Mouse (Mus musculus) T-helper 2 cell (primary cell): ENCODE results near the gene Klk6.

ENCODE experiments used
- in situ Hi-C: fragments of 300-600 bp; cut with MboI, MseI; formaldehyde crosslinking; loops from one replicate; pipeline ENCODE4 v1.15.1; 2025; ENCODE audit warnings: high pct_unique_total_duplicates

The Klk6 gene

DNA sequence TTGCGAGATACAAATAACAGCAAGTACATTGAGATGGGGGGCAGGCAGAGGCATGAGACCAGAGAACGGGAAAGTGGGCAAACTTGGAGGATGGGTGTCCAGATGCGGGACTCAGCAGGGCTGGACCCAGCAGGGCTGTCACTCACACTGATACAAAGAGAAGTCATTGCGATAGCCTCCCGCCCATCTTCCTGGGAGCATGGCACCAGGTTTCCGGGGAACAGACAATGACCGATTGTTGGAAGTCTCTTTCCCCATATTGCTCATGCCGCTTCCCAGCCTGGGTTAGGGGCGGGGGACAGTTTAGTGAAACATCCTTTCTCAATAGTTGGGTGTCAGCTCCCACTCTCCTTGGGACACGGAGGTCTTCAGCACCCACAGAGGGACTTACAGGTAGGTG lies at the start of gene Klk6:
TSS of gene Klk6 (plus strand) at position 301 of the 400 bp plus-strand sequence.
- in situ Hi-C loops, result loop anchor here (10.0 kb wide), 1 partner anchor 361 kb away; the partner anchor contains the start of gene Klk1b24

DNA sequence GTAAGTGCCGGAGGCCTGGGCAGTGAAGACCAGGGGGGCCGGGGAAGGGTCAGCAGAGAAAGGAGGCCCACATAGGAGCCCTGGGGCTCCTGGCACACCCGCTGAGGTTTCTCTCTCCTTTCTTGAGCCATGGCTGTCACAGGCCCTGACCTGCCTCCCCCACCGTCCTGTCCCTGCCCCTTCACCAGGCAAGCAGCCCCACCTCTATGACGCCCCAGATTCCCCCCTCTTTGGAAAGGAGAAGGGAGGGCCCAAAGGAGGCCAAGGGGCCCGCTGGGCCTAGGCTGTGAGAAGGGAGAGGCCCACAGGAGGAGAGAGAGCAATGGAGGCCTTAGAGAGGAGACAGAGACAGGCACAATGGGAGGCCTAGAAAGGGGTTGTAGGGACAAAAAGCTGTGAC lies 49.5 kb upstream of the Klk6 start:
- in situ Hi-C loops, result loop anchor here (5.0 to 25.0 kb wide), 3 partner anchors 37 to 687 kb away; partner anchors contain the start of genes Aspdh, Josd2, Klk14 and Klk7

- in situ Hi-C loops, result loop anchor here (5.0 to 25.0 kb wide), 3 partner anchors 37 to 687 kb away; partner anchors contain the start of genes Aspdh, Josd2, Klk14 and Klk7
These were observed 48.8 kb upstream of the Klk6 start for GRCm38 (mm10) chr7:43775311-43776057.

DNA sequence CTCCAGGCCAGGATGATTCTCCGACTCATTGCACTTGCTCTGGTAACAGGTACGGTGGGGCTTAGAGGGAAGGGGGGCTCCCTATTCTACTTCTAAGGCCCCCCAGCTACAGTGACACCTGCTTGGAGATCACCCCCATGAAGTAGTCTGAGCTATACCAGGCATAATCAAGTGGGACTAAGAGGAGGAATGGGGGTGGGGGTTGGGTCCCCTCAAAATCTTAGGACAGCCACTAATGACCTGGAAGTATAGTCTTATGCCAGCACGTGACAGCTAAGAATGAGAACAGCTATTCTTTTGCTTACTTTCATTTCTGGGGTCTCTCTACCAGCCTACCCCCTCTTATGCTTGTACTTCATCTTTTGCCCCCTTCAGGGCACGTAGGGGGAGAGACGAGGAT lies 47.8 kb upstream of the Klk6 start:
- in situ Hi-C loops, result loop anchor here (5.0 to 25.0 kb wide), 3 partner anchors 36 to 686 kb away; partner anchors contain the start of genes Aspdh, Josd2, Klk14 and Klk7

GRCm38 (mm10) chr7:43777423-43777822 lies 46.9 kb upstream of the Klk6 start:
- in situ Hi-C loops, result loop anchor here (5.0 to 25.0 kb wide), 3 partner anchors 35 to 685 kb away; partner anchors contain the start of genes Aspdh, Josd2, Klk14 and Klk7

- in situ Hi-C loops, result loop anchor here (5.0 to 25.0 kb wide), 3 partner anchors 34 to 684 kb away; partner anchors contain the start of genes Aspdh, Josd2, Klk14 and Klk7
These were observed 45.9 kb upstream of the Klk6 start for GRCm38 (mm10) chr7:43778176-43778970.

GRCm38 (mm10) chr7:43780241-43780640 lies 44.1 kb upstream of the Klk6 start:
- in situ Hi-C loops, result loop anchor here (25.0 kb wide), 1 partner anchor 682 kb away; the partner anchor contains the start of genes Aspdh and Josd2

GRCm38 (mm10) chr7:43780746-43781145 lies 43.6 kb upstream of the Klk6 start, which contains the start of gene Klk10:
Klk10 (plus strand) TSS chr7:43781035.
- in situ Hi-C loops, result loop anchor here (25.0 kb wide), 1 partner anchor 682 kb away; the partner anchor contains the start of genes Aspdh and Josd2

GRCm38 (mm10) chr7:43781541-43781940 lies 42.8 kb upstream of the Klk6 start:
- in situ Hi-C loops, result loop anchor here (25.0 kb wide), 1 partner anchor 681 kb away; the partner anchor contains the start of genes Aspdh and Josd2

GRCm38 (mm10) chr7:43782275-43783265 lies 41.7 kb upstream of the Klk6 start:
- in situ Hi-C loops, result loop anchor here (25.0 kb wide), 1 partner anchor 680 kb away; the partner anchor contains the start of genes Aspdh and Josd2

DNA sequence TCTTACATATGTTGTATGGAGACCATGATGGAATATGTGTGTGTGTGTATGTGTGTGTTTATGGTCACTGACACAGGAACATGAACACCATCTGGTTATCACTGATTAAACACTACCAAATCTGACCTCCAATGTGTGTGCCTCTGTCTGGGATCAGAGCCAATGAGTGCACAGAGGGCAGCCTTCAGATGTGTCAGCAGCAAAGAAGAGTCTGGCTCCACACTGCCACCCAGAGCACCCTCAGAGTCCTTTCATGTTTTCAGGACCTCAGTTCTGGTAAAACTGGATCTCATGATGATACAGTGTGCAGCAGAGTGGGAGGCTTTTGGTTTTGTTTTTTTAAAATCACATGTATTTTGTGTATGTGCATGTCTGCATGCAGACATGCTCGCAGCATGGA lies 39.0 kb upstream of the Klk6 start:
- in situ Hi-C loops, result loop anchor here (25.0 kb wide), 1 partner anchor 677 kb away; the partner anchor contains the start of genes Aspdh and Josd2

- in situ Hi-C loops, result loop anchor here (25.0 kb wide), 1 partner anchor 674 kb away; the partner anchor contains the start of genes Aspdh and Josd2
These were observed 36.2 kb upstream of the Klk6 start for GRCm38 (mm10) chr7:43788096-43788495.

DNA sequence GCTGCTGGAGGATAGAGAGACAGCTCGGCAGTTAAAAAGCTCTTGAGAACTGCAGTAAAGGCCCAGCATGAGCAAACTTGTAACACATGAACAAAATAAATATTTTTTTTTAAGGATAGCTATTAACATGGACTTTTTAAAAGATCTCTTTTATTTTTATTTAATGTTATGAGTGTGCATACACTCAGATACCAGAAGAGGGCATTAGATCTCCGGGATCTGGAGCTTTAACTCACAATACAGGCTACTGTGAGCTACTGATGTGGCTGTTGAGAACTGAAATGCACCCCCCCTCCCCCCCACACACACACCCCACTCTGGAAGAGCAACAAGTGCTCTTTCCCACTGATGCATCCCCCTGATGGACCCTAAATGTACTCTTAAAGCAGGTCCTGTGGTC lies 35.0 kb upstream of the Klk6 start:
- in situ Hi-C loops, result loop anchor here (25.0 kb wide), 1 partner anchor 673 kb away; the partner anchor contains the start of genes Aspdh and Josd2

- in situ Hi-C loops, result loop anchor here (25.0 kb wide), 1 partner anchor 671 kb away; the partner anchor contains the start of genes Aspdh and Josd2
These were observed 32.7 kb upstream of the Klk6 start, which contains the start of gene Klk9 for GRCm38 (mm10) chr7:43791591-43791990. Klk9 (plus strand) TSS chr7:43791891.

DNA sequence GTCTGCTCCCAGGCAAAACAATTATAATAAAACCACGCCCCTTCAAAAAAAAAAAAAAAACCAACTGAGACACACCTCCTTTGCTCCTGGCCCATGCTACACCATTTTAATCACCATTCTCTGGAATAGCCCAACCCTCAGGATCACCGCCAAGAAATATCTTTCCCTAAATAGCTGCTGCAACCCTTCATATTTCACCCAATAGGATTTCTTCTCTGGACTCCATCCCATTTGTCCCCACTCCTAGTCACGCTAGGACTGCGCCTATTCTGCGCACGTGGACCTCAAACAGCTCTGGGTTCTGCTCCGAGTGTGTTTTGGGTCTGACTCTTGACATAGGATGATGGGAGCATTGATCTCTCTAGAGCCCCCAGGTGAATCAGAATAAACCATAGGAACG lies 27.9 kb upstream of the Klk6 start:
- in situ Hi-C loops, result loop anchor here (25.0 kb wide), 1 partner anchor 666 kb away; the partner anchor contains the start of genes Aspdh and Josd2

DNA sequence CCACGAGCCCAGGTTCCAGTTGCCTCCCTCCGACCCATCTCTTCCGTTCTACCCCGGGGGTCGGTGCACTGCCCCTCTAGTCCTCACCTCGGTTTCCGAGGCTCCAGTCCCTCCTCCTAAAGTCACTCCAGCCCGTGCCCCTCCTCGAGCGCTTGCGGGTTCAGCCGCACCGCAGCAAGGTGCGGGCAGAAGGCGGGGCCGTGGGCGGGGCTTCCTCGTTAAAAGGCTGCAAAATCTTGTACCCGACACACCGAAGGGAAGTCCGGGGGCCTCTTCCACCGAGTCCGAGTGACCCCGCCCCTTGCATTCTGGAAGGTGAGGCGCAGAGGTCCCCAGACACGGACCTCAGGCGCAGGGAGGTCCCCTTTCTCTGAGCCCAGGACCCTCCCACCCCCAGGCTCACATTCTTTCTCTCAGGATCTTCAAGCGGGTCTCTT lies 26.9 kb upstream of the Klk6 start, which contains the start of gene Klk8:
TSS of gene Klk8 (plus strand) at position 245 of the 437 bp plus-strand sequence.
- in situ Hi-C loops, result loop anchor here (25.0 kb wide), 1 partner anchor 665 kb away; the partner anchor contains the start of genes Aspdh and Josd2

GRCm38 (mm10) chr7:43797844-43798462 lies 26.3 kb upstream of the Klk6 start:
- in situ Hi-C loops, result loop anchor here (25.0 kb wide), 1 partner anchor 664 kb away; the partner anchor contains the start of genes Aspdh and Josd2

- in situ Hi-C loops, result loop anchor here (25.0 kb wide), 1 partner anchor 662 kb away; the partner anchor contains the start of genes Aspdh and Josd2
These were observed 24.4 kb upstream of the Klk6 start for GRCm38 (mm10) chr7:43799876-43800275.

GRCm38 (mm10) chr7:43810994-43811393 lies 13.3 kb upstream of the Klk6 start, which contains the start of gene Klk7:
Klk7 (plus strand) TSS chr7:43811294.
- in situ Hi-C loops, result loop anchor here (5.0 kb wide), 1 partner anchor 34 kb away; no protein-coding TSS in a partner anchor
